Mouse (Mus musculus) urinary bladder, adult 18-20 months (tissue): ENCODE data around the gene Spock1.
A peak's percentile ranks its signal among the peaks of the same experiment; 100 is the strongest.

Experiments
- DNase-seq, 2 experiments: peaks; one replicate each; pipeline ENCODE4 v3.0.0; 2022; ENCODE audit warnings: low spot score in 2 of 2, mixed read lengths in 2 of 2

Spock1 gene

DNA sequence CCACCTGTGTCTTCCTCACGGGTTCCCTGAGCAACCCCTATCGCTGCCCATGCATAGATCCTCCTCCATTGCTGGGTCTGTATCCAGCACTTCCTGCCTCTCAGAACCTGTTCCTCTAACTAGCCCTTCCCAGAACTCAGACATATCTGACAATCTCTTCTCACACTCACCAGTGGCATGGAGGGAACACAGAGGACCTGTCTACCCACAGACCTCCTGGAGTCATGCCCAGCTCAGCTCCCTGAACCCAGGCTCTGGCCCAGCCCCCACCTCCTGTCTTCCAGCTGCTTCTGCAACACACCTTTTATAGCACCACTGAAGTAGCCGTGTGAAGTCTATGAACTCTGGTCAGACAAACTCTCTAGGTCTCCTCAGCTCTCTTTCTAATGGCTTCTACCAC lies 101.3 kb downstream of the Spock1 start:
- DNase-seq = no peak

DNA sequence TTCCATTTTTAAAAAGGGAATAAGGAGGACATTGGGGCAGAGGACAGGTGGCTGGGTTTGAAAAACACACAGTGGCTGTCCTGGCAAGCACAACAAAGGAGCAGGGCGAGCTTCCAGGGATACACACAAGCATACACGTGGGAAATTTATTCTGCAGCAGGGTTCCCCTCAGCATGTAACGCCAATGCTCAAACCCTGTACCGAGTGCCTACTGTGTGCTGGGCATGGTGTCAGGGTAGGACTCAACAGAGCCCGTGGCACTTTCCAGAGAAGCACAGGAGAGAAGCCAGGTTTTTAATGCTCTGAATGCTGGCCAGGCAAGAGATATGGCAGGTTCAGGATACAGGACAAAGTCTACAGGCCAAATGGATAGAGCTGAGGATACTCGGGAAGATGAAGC lies 101.8 kb downstream of the Spock1 start:
- no peak for DNase-seq

DNA sequence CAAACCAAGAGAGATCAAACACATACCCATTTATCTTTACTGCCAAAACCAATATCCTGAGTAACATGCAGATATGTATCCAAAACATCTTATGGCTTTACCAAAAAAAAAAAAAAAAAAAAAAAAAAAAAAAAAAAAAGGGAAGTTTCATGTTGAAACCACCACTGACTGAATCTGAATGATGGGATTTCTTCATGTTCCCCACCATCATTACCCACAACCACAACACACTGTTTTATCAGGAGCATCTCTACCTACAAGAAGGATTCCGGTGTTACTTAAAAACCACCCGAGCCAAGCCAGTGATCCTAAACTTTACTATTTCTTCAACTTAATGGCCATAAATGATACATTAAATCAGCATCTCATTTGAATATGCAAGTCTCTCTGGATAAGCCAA lies 109.5 kb downstream of the Spock1 start:
- DNase-seq = no peak

DNA sequence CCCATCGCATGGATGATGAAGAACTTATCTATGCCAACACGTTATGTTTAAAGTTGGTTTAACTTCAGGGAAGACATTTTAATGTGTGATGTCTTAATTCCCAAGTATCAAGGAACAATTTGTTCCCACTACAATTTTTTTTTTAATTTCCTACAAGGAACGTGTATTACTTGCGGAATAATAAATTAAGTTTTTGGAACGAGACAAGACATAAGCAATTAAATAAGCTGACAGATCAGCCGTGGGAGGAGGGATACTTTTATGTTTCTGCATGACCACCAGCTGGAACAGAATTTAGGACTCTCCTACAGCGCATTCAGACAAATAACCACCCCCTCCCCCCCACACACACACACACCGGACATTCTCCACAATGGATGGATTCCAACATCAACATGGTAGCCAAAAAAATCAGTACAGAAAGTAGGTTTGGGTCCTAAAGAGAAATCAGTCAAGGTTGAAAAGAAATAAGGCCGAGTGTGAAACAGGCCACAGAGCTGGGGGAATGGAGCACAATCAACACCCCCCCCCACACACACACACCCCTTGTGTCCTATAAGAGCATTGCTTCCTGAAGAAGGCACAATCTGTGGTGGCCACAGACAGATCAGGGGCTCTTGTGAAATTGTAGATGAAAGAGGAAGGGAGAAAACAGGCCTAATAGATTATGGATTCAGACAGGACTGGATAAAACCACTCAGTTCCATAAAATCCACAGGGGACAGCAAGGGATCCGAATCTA lies 111.0 kb downstream of the Spock1 start:
- DNase-seq = no peak

DNA sequence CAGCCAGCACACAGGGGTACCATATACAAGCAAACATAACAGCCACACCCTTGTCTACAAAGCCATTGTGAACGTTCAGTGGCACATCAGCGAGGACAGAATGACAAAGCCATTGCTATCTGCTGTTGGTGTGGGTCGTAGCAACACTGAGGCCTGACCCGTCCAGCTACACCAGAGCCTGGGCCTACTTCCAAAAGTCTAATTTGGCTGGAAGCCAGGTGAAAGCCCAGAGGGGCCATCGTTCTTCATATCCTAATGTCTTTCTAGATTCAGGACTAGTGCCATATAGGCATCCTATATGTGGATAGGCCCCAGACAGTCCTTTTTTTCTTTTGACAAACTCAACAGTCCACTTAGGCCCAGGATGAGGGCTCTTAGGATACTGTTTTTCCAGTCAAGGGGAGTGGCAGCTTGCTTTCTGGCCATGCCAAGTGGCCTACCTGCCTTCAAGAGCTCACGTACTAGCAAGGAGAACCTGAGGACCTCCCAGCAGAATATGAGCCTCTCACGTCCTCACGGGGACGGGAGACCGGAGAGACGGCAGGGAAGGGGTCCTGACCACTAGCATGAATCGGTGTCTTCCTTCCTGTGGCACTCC lies 114.4 kb downstream of the Spock1 start:
- no peak for DNase-seq

DNA sequence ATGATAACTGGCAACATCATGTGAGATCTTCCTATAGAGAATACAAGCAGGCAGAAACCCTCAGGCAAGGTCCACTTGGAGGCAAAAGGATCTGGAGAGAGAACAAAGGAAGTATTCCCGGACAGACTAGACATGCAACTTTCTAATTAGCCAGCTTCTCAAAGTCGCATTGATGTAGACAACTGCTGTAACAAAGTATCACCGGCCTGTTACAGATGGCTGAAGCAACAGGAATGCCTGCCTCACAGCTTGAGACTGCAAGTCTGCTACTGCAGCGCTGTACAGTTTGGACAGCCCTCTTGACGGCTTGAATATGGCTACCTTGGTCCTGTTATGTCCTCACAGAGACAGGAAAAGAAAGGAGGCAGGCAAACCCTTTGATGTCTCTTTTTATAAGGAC lies 118.3 kb downstream of the Spock1 start:
- no peak for DNase-seq

DNA sequence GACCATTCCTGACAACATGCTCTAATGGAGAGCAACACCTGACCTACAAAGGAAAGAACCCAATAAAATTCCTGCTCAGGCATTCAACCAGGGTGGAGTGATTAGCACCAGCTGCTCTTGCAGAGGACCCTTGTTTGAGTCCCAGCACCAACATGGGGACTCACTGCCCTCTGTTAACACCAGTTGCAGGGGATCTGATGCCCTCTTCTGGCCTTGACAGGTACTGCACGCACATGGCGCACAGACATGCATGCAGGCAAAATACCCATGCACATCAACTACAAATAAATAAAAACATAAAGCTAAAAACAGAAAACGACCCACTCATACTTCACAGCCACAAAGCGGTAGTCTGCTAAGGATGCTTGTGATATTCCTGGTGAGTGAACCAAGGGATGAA lies 119.8 kb downstream of the Spock1 start:
- no peak for DNase-seq

DNA sequence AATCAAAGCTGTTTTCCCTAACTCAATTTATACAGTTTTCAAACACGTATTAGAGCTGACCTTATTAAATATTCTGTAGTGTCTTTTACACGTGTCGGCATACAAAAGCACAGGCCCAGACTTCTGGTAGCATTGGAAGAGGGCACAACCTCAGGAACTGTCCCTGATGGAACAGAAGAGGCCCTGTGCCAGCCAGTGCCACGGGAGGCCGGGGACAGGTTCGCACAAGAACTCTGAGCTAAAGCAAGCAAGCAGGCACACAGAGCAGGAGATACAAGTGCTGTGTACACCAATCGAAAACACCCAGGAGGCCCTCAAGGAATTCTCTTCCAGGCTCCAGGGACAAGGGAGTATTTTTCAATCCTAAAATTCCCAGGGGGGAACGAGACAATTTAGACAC lies 121.9 kb downstream of the Spock1 start:
- DNase-seq = peak in 1 of 2 experiments; percentile 3

DNA sequence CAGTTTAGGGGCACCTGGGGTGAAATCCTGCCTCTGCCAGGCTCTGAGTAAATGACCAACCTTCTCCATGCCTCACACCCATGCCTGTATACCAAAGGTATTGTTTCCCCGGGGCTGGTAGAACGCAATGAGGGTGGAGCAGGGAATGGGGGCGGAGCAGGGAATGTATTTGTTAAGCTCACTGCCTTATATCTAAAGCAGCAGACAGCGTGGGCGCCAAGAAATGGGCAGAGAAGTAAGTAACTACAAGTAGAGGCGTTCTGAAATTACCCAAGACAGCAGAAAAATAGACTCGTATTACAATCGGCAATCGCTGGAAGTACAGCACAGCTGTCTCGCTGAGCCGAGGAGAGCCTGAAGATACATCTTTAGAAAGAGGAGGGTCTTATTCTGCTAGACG lies 125.2 kb downstream of the Spock1 start:
- DNase-seq = no peak

DNA sequence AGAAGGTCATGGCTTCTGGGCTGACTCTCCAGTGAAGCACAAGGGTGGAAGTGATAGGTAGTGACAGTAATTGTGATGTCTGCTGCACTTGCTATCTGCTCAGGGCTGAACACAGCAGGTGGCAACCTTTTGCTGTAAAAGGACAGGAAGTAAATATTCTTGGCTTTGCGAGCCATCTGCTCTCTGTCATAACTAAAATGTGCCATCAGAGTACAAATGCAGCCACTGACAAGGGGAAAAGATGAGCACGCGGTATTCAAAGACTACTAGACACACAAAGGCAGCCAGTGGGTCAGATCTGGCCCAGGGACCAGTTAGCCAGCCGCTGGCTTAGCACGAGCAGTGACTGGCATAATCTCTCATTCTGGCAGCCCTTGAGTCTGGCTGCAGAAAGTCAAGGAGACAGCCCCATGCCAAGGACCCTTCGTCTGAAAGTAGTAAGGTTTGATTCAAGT lies 126.0 kb downstream of the Spock1 start:
- DNase-seq = no peak

DNA sequence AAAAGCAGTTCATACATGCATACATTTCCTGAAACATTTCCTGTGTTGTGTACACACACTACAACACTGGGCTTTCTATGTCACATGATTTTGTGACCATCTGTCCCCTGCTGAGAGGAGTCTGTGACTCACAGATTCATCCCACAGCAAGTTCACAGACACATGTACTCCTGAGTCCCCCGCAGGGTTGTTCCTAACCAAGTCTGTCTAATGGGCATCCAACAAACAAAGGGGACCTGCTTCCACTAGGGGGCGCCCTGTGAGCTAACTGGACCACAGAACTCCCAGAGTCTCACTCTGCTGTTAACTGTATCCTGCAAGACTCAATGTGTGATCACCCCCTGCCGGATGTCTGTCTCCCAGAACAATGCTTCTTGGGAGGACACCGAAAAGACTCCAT lies 129.0 kb downstream of the Spock1 start:
- no peak for DNase-seq

DNA sequence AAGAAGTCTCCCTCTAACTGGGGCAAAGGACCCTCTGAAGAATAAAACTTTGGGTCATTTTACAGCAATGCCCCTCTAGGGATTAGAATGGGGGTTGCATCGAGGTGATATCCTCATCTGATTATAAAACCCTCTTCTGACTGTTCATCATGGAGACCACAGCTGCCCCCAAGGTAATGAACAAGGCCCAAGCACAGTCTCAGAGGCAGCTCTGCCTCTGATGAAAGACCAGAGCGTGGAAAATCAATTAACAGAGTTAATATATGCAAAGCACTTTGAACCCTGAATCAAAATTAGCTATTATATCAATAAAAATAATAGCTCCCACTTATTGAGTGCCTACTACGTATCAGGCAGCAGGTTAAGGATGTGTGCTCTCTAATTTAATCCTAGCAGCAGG lies 129.6 kb downstream of the Spock1 start:
- DNase-seq = no peak

DNA sequence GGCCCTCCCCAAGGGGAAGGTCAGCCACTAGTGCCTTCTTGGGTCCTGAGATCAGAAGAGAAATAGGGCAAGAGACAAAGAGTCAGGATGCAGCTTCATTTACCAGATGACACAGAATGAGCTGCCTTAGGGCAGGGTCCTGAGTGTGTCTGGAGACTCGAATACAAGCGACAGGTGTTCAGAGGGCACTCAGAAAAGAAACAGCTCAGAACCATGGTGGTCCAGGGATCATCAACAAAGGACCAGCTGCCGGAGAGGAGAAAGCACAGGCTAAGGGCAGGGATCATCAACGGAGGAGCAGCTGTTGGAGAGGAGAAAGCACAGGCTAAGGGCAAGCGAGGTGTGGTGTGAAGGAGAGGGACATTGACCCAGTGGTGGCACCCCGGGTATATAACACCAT lies 136.1 kb downstream of the Spock1 start:
- no peak for DNase-seq

DNA sequence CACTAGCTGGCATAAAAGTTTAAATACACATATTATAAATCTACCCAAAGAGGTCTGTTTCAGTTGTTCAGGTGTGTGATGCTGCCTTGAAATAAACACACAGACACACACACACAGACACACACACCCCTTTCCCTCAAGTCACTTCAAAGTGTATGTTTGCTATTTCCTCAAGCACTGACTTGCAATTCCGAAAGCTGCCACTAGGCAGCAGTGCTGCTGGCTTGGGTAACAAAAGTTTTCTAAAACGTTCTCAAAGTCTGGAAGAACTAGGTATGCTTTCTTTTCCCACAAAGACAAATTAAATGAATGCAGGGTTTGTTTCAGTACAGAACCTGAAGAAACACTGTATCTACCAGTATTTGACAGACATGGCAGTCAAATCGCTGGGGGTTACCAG lies 141.4 kb downstream of the Spock1 start:
- DNase-seq = peak in 1 of 2 experiments; percentile 42

DNA sequence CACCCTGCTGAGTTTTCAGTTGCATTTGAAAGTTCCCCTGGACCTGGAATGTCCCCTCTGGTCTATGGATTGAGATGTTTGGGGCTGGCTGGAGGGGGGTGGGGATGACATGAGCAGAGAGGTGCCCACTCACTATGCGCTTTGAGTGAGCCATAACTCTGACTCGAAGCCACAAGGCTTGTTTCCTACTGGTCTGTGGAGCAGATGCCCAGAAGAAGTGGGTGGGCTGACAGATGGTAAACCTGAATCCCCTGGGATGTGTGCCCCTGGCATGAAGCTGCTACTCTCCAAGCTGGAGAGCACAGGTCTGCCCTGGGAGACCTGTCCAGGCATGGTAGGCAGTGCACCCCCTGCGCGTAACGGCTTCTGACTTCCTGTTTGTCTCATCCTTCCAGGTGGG lies 147.0 kb downstream of the Spock1 start:
- no peak for DNase-seq

DNA sequence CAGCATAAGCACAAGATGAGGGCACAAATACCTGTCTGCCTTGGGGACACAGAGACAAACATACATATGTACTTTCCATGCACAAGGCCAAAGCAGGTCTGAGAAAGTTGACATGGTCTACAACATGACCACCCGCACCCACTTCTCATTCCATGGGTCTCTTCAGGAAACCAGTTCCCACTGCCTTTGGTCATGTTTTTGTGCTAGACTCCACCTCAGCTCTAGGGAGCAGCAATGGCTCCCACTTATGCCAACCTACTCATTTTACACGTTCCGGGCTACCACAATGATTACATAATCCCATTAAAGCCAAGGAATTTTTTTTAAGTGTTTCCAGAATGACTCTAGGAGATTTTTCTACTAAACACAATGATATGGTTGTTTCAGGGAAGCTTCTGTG lies 147.5 kb downstream of the Spock1 start:
- no peak for DNase-seq

DNA sequence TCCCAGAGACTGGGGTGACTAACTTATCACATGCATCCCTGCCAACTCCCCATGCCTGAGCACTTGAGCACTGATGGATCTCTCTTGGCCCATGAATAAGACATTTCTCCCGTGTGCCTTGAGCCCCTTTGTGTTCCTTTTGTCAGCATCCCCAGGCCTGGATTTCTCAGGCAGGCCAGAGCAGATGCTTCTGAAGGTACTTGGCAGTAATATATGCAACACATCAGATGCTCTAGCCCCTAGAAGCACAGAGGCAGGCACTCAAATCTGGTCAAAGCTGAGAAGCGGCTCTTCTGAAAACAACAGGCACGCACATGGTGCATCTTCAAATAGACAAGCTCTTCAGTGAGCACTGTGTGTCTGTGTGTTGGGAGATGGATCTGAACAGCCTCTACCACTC lies 151.8 kb downstream of the Spock1 start:
- DNase-seq = no peak

DNA sequence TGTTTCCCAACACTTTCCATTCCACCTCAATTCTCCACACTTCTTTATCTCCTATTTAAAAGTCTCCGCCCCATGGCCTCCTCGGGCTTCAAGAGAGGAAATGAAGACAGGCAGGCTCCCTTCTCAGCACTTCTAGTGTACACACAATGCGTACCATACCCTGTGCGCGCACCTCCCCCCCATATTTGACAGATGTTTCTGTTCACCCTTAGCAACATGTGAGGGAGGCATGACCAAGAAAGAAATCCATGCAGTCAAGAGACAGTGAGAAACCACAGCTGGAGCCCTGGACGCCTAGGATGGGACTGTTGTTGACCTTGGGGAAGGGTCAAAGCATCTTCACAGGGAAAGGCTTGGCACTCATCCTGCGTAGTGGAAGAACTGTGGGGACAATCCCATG lies 157.3 kb downstream of the Spock1 start:
- DNase-seq = no peak

DNA sequence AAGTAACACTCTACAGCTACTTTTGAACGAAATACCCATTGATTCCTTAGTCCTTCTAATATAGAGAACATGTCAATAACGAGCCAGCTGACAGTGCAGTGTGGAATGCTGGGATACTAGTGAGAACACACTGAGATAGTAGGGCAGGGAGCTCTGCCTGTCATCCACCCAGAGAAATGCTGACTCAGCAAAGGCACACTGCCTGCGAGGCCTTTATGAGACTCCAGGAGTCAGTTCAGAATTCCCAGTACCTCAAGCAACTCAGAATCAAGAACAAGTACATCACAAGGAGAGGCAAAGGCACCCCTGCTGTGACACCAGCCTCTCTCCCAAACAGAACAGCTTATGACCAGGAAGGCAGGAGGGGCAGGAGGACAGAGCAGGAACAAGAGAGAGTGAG lies 163.5 kb downstream of the Spock1 start:
- DNase-seq = no peak

DNA sequence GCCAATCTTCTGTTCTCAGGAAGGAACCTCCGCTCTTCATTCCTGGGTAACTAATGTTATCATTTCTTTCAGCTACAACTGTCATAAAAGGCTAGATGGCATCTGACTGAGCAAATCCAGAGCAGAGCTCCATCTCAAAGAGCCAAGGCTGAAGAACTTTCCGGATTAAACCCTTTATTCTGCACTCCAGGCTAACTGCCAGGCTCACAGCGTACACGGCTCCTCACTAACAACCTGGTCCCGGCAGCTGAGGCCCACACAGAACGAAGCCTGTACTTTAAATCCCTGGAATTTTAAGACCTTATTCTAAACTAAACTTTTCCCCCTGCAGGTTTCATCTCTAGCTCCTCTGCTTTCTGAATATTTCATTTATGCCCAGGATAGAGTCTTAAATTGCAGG lies 166.9 kb downstream of the Spock1 start:
- DNase-seq = no peak

DNA sequence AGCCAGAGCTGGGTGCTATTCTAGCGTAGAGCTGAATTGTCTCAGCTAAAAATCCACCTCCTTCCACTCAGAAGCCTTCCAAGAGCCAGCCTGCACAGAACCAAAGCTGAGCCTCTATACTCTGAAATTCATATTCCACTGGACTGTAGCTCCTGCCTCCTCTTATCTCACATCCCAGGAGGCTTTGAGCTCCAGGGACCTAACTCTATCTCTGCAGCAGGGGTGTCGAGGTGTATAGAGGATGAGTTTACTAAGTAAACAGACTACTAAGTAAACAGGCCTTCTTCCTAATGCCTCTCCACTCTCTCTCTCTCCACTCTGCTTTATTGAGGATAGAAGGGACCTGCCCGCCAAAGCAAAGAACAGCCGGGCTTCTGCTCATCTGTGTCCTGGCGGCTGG lies 167.7 kb downstream of the Spock1 start:
- no peak for DNase-seq

DNA sequence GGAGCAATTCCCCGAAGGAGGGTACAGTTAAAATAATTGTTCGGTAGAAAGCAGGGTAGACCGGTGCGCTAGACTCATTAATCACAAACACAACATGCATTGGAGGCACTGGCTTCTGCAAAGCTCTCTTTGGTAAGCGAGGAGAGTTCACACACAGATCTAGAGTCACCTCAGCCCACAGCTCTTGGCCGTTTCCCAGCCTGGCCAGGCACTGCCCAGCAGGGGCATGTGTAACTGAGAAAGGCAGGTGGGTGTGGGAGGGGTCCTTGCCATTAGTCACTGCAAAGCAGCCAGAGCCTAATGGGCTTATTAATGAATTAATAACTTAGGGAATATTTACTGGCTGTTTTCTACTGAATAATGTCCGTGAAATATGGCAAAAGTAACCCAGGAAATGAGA lies 172.1 kb downstream of the Spock1 start:
- no peak for DNase-seq

DNA sequence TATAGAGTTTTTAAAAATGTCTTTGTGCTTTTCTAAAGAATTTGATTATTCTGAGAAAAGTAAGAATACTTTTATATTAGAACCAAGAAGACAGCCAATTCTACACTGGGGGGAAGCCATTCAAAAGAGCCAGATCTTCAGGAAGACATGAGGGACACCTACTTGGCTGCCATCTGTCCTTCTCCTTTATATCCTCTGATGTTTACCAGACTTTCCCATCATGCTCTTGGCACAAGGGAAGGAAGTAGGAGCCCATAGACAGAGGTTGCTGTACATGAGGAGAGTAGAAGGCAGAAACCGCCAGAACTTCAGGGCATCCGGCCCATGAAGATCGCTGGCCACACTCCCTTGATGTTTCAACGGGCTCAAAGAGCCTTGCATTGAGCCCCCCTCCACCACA lies 173.6 kb downstream of the Spock1 start:
- no peak for DNase-seq

DNA sequence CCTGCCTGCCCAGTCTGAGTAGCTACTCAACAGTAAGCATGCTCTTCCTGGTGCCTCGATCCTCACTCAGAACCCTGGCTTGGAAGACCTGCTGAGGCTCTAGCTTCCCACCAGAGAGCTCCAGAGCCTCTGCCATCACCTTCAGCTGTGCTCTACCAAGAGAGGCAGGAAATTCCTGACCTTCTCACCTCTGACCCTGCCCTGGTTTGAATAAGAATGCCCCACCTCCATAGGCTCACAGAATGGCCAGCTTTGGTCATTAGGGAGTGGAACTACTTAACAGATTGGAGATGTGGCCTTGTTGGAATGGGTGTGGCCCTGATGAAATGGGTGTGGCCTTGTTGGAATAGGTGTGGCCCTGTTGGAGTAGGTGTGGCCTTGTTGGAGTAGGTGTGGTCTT lies 174.6 kb downstream of the Spock1 start:
- DNase-seq = no peak
